Mouse (Mus musculus) lung, adult 2 months (tissue): ENCODE measurements around the gene Cdk1.

Experiments
- CTCF ChIP-seq: fragments of 200-500 bp; IDR thresholded peaks from 2 replicates; pipeline ENCODE4 v1.5.1; 2011; ENCODE audit warnings: mild to moderate bottlenecking, low read length, control low read depth; ENCODE audit not compliant: insufficient read depth
- POLR2A ChIP-seq: fragments of 200-500 bp; IDR thresholded peaks from 2 replicates; pipeline ENCODE4 v1.6.1; 2011; ENCODE audit warnings: low read depth, mild to moderate bottlenecking, control low read depth, low read length, borderline replicate concordance; ENCODE audit errors: extremely low read depth

DNA sequence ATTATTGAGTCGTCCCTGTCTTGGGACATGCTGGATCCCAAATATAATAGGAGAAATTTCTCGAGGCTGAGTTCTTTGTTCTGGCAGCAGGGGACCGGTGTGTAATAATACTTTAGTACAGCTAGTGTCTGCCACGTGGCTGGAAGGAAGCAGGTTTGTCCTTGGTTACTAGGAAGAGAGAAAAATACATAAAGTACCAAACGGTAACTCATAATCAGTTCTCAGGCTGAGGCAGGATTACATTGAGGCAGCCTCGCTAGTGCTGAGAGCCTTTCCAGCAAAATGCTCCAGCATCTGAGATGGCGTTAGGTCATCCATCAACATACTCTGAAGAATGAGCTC lies 17.6 kb downstream of the Cdk1 start:
- TF ChIP-seq POLR2A (no peak), CTCF (no peak)
